ENCODE assay signal across 31 mouse cellular contexts in the genomic region with DNA sequence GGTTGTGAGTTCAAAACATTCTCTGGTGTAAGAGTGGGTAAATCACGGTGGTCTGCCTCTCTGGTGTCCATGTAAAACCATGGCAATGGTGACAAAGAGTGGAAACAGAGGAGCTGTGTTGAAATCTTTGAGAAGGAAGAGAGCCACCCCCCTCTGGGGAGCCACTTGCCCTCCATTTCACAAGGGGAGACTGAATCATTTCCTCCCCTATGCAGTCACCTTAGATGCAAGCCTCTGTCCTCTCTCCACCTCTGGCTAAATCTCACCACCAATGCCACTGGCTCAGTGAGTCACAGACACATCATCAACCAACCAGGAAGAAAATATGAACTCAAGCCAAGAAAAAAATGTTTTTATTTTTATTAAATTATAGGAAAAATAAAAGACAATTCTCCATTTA. TPM values are rescaled to one million over a fixed set of nuclear protein-coding genes. Genes with fewer than 3 reads are reported as not detected.
DNase-seq lines count a peak whose midpoint lies in the region; ATAC-seq and TF ChIP-seq lines count a peak whose summit lies in the region.
"Had no signal": no experiment of that assay in that cellular context is flagged by ENCODE, and none has a peak within 500 bp of the region (broad histone marks: within the 10 kb centered on the region; RNA-seq: fewer than 3 reads in every experiment).

No protein-coding gene starts in this region.

- TF ChIP-seq CTCF in lung, postnatal 0 days (IDR thresholded peaks at IDR 0.05): no peak
- no peak for TF ChIP-seq CTCF in bone marrow macrophage, adult 2 months (IDR thresholded peaks at IDR 0.05; ENCODE audit: low read depth, low read length)

- H3K27me3 ChIP-seq in lung, postnatal 0 days (replicated peaks; ENCODE audit: insufficient read depth, low read length): no peaks in the 10 kb centered on the region
- no peaks in the 10 kb centered on the region for H3K27me3 ChIP-seq in forebrain, embryonic 16.5 days (replicated peaks; ENCODE audit: control insufficient read depth, insufficient read depth, low read length)
- H3K27me3 ChIP-seq: embryonic facial prominence, embryonic 12.5 days; heart, embryonic 12.5 days; hindbrain, embryonic 15.5 days; intestine, embryonic 15.5 days; limb, embryonic 13.5 days; neural tube, embryonic 12.5 days had no signal

- no peak overlapping the region for H3K4me3 ChIP-seq in lung, postnatal 0 days (ENCODE audit: low read depth, low read length)
- H3K4me3 ChIP-seq in bone marrow macrophage, adult 2 months (ENCODE audit: insufficient read depth, low read length): no peak overlapping the region
- H3K4me3 ChIP-seq in forebrain, embryonic 16.5 days (replicated peaks; ENCODE audit: low read length): no peak overlapping the region
- H3K4me3 ChIP-seq: embryonic facial prominence, embryonic 12.5 days; heart, embryonic 12.5 days; hindbrain, embryonic 15.5 days; intestine, embryonic 15.5 days; limb, embryonic 13.5 days; midbrain, embryonic 10.5 days; neural tube, embryonic 12.5 days had no signal

- no peak for TF ChIP-seq POLR2A in bone marrow macrophage, adult 2 months (IDR thresholded peaks at IDR 0.05; ENCODE audit: borderline replicate concordance, low read depth, low read length)

- no peaks in the 10 kb centered on the region for H3K36me3 ChIP-seq in lung, postnatal 0 days (ENCODE audit: insufficient read depth, low read length)
- no peaks in the 10 kb centered on the region for H3K36me3 ChIP-seq in forebrain, embryonic 16.5 days (ENCODE audit: control insufficient read depth, insufficient read depth)
- H3K36me3 ChIP-seq: embryonic facial prominence, embryonic 12.5 days; heart, embryonic 12.5 days; hindbrain, embryonic 15.5 days; intestine, embryonic 15.5 days; limb, embryonic 13.5 days; midbrain, embryonic 10.5 days; neural tube, embryonic 12.5 days had no signal

- H3K4me1 ChIP-seq in lung, postnatal 0 days (ENCODE audit: insufficient read depth, low read depth, low read length): no peaks in the 10 kb centered on the region
- H3K4me1 ChIP-seq in bone marrow macrophage, adult 2 months (ENCODE audit: control insufficient read depth, insufficient read depth, low read length): peaks cover 21% of the 10 kb centered on the region
- no peaks in the 10 kb centered on the region for H3K4me1 ChIP-seq in forebrain, embryonic 16.5 days (replicated peaks; ENCODE audit: control insufficient read depth, insufficient read depth, low read length)
- H3K4me1 ChIP-seq: heart, embryonic 12.5 days; hindbrain, embryonic 15.5 days; intestine, embryonic 15.5 days; limb, embryonic 13.5 days; midbrain, embryonic 10.5 days; neural tube, embryonic 12.5 days had no signal

- no peak overlapping the region for H3K9ac ChIP-seq in lung, postnatal 0 days (replicated peaks; ENCODE audit: low read depth)
- H3K9ac ChIP-seq in forebrain, embryonic 16.5 days (replicated peaks; ENCODE audit: low read depth, low read length): no peak overlapping the region
- H3K9ac ChIP-seq: embryonic facial prominence, embryonic 12.5 days; heart, embryonic 12.5 days; hindbrain, embryonic 15.5 days; intestine, embryonic 15.5 days; limb, embryonic 13.5 days; liver, embryonic 14.5 days; neural tube, embryonic 12.5 days had no signal

- ATAC-seq in lung, postnatal 0 days: no peak
- ATAC-seq in megakaryocyte, adult 5-6 weeks (ENCODE audit: poor library complexity, severe bottlenecking): peak; percentile 79
- ATAC-seq in forebrain, embryonic 16.5 days: no peak
- ATAC-seq: intestine, embryonic 15.5 days had no signal

- WGBS in lung, postnatal 0 days: 79% methylated on average over 1 of the region's 1 CpGs
- WGBS in forebrain, embryonic 16.5 days: 93% methylated on average over 1 of the region's 1 CpGs

- peak; percentile 19 for DNase-seq in lung, postnatal 0 days (ENCODE audit: low spot score)
- no peak for DNase-seq in lung, postnatal 4 days
- DNase-seq in NIH3T3 (ENCODE audit: low read depth): peak; percentile 83
- no peak for DNase-seq in gastrocnemius, postnatal 25 days
- DNase-seq in cerebellum, adult 11 months: no peak
- DNase-seq: cerebellum, adult 9-10 months; heart, postnatal 14 days; kidney, postnatal 4 days; right cerebral cortex, adult 18-20 months; thymus, postnatal 36 days had no signal

- H3K27ac ChIP-seq in lung, postnatal 0 days (ENCODE audit: low read length): no peak overlapping the region
- peak overlapping the region; percentile 40 for H3K27ac ChIP-seq in bone marrow macrophage, adult 2 months (ENCODE audit: insufficient read depth, low read depth, low read length)
- H3K27ac ChIP-seq in forebrain, embryonic 16.5 days (ENCODE audit: low read length): no peak overlapping the region
- H3K27ac ChIP-seq: embryonic facial prominence, embryonic 12.5 days; hindbrain, embryonic 15.5 days; intestine, embryonic 15.5 days; limb, embryonic 13.5 days; liver, embryonic 14.5 days; midbrain, embryonic 10.5 days; neural tube, embryonic 12.5 days had no signal

- no peak for TF ChIP-seq EP300 in lung, postnatal 0 days (IDR thresholded peaks at IDR 0.05)

- no peak overlapping the region for H3K4me2 ChIP-seq in lung, postnatal 0 days (replicated peaks; ENCODE audit: low read depth, low read length)
- no peak overlapping the region for H3K4me2 ChIP-seq in forebrain, embryonic 16.5 days (ENCODE audit: low read length)
- H3K4me2 ChIP-seq: embryonic facial prominence, embryonic 12.5 days; heart, embryonic 12.5 days; hindbrain, embryonic 15.5 days; intestine, embryonic 15.5 days; limb, embryonic 13.5 days; neural tube, embryonic 12.5 days had no signal

- H3K9me3 ChIP-seq in lung, postnatal 0 days (ENCODE audit: low read length): no peaks in the 10 kb centered on the region
- no peaks in the 10 kb centered on the region for H3K9me3 ChIP-seq in forebrain, embryonic 16.5 days (ENCODE audit: control insufficient read depth, low read length)
- H3K9me3 ChIP-seq: embryonic facial prominence, embryonic 12.5 days; heart, embryonic 12.5 days; hindbrain, embryonic 15.5 days; intestine, embryonic 15.5 days; limb, embryonic 13.5 days; midbrain, embryonic 10.5 days; neural tube, embryonic 12.5 days had no signal

RNA-seq across cellular contexts. Expression of a gene that starts 54.3 kb away (rescaled TPM):
- 74.4 and 87.1 TPM in 2 replicates for polyA plus RNA-seq in lung, postnatal 0 days (2015; fragmentation: Nextera tagmentation; extraction: Ambion mirVana)
- polyA plus RNA-seq in bone marrow macrophage, adult 2 months (2012; ENCODE audit: insufficient read depth, insufficient read length, missing spikeins): 514 and 522 TPM in 2 replicates
- 16.5 and 20.4 TPM in 2 replicates for total RNA-seq in megakaryocyte, adult 5-6 weeks (2015)
- 9.6 and 11.2 TPM in 2 replicates for total RNA-seq in megakaryocyte, adult 5-6 weeks (2017)
- 1 to 10 TPM; 2.6 to 3.3 TPM for total RNA-seq in gastrocnemius, postnatal 25 days (2021)
- polyA plus RNA-seq in forebrain, embryonic 16.5 days (2015; fragmentation: Nextera tagmentation; extraction: Ambion mirVana): 12.1 and 43.3 TPM in 2 replicates

RNA-seq across cellular contexts. Expression of a gene that starts 55.4 kb away (rescaled TPM):
- not detected in 2 replicates for polyA plus RNA-seq in lung, postnatal 0 days (2015; fragmentation: Nextera tagmentation; extraction: Ambion mirVana)
- not detected in 2 replicates for polyA plus RNA-seq in bone marrow macrophage, adult 2 months (2012; ENCODE audit: insufficient read depth, insufficient read length, missing spikeins)
- total RNA-seq in megakaryocyte, adult 5-6 weeks (2015): not detected in 2 replicates
- total RNA-seq in megakaryocyte, adult 5-6 weeks (2017): not detected in 2 replicates
- total RNA-seq in gastrocnemius, postnatal 25 days (2021): not detected
- polyA plus RNA-seq in forebrain, embryonic 16.5 days (2015; fragmentation: Nextera tagmentation; extraction: Ambion mirVana): not detected in 2 replicates
- total RNA-seq: ES-E14; gastrocnemius, adult 18-20 months; heart, postnatal 14 days; layer of hippocampus, postnatal 14 days; left cerebral cortex, postnatal 14 days; monocyte, adult 5-6 weeks had no signal
- polyA plus RNA-seq: embryonic facial prominence, embryonic 12.5 days; gonadal fat pad, adult 2 months; heart, embryonic 12.5 days; hindbrain, embryonic 15.5 days; intestine, embryonic 15.5 days; kidney, embryonic 14.5 days; limb, embryonic 13.5 days; liver, embryonic 14.5 days; lung, embryonic 16.5 days; midbrain, embryonic 10.5 days; neural tube, embryonic 12.5 days; small intestine, adult 2 months; testis, adult 2 months had no signal

Comparison
In these comparisons a context has a peak if more than half of its experiments do, and no peak if none do; other contexts are left out.
1. DNase-seq: peak in lung, postnatal 0 days (single experiment) and NIH3T3 (single experiment); none in lung, postnatal 4 days (0 of 2), gastrocnemius, postnatal 25 days (single experiment) and cerebellum, adult 11 months (single experiment).